Comparison of ENCODE assay signal across 8 mouse cellular contexts in genomic region chr9:44482552-44482951, GRCm38 (mm10). TPM values are rescaled to one million over a fixed set of nuclear protein-coding genes. Genes with fewer than 3 reads are reported as not detected.
DNase-seq lines count a peak whose midpoint lies in the region; ATAC-seq and TF ChIP-seq lines count a peak whose summit lies in the region.

Gene Bcl9l, plus strand, starts transcription at chr9:44482825.

- H3K36me3 ChIP-seq in forebrain, embryonic 13.5 days (ENCODE audit: poor library complexity, severe bottlenecking), result no peaks in the 10 kb centered on the region
- H3K36me3 ChIP-seq in heart, postnatal 0 days (replicated peaks; ENCODE audit: control insufficient read depth, insufficient read depth, low read length), result no peaks in the 10 kb centered on the region
- H3K36me3 ChIP-seq in liver, embryonic 16.5 days (ENCODE audit: control insufficient read depth, insufficient read depth), result no peaks in the 10 kb centered on the region
- no peaks in the 10 kb centered on the region for H3K36me3 ChIP-seq in neural tube, embryonic 12.5 days
- no peaks in the 10 kb centered on the region for H3K36me3 ChIP-seq in stomach, postnatal 0 days (ENCODE audit: control insufficient read depth, insufficient read depth, low read length)

- TF ChIP-seq CTCF in heart, postnatal 0 days (IDR thresholded peaks at IDR 0.05; ENCODE audit: low read depth), result peak; percentile 69
- TF ChIP-seq CTCF in stomach, postnatal 0 days (IDR thresholded peaks at IDR 0.05; ENCODE audit: low read depth), result peak; percentile 83

- no peak; the same call in 1 of the 2 replicates for TF ChIP-seq EP300 in heart, postnatal 0 days (IDR thresholded peaks at IDR 0.05; ENCODE audit: low read depth)
- no peak for TF ChIP-seq EP300 in stomach, postnatal 0 days (optimal IDR thresholded peaks at IDR 0.05)

- DNase-seq in CD8-positive naive resting alpha-beta T cell, adult 2 months (ENCODE audit: low read depth in 2 of 2, low spot score in 2 of 2), result peak; percentile 89 to 92
- peak; percentile 97 for DNase-seq in heart, postnatal 0 days (ENCODE audit: low spot score)
- DNase-seq in kidney, postnatal 4 days, result peak; percentile 97 to 98
- DNase-seq in stomach, postnatal 0 days (ENCODE audit: low spot score), result peak; percentile 96

- H3K27ac ChIP-seq in brown adipose tissue, adult 24 weeks (replicated peaks; ENCODE audit: low read depth, low read length), result peak within 1 kb of the TSS; percentile 91
- H3K27ac ChIP-seq in forebrain, embryonic 13.5 days, result peak within 1 kb of the TSS; percentile 99
- H3K27ac ChIP-seq in heart, postnatal 0 days (ENCODE audit: low read depth), result peak within 1 kb of the TSS; percentile 93
- peak within 1 kb of the TSS; percentile 61 for H3K27ac ChIP-seq in liver, embryonic 16.5 days (ENCODE audit: low read length)
- H3K27ac ChIP-seq in neural tube, embryonic 12.5 days, result peak within 1 kb of the TSS; percentile 92
- H3K27ac ChIP-seq in stomach, postnatal 0 days (replicated peaks), result peak within 1 kb of the TSS; percentile 98

- H3K9me3 ChIP-seq in forebrain, embryonic 13.5 days (replicated peaks), result no peaks in the 10 kb centered on the region
- H3K9me3 ChIP-seq in heart, postnatal 0 days (replicated peaks; ENCODE audit: control insufficient read depth, low read length), result no peaks in the 10 kb centered on the region
- no peaks in the 10 kb centered on the region for H3K9me3 ChIP-seq in liver, embryonic 16.5 days (replicated peaks; ENCODE audit: control insufficient read depth, low read length)
- no peaks in the 10 kb centered on the region for H3K9me3 ChIP-seq in neural tube, embryonic 12.5 days
- H3K9me3 ChIP-seq in stomach, postnatal 0 days (ENCODE audit: control insufficient read depth, low read length), result no peaks in the 10 kb centered on the region

- H3K4me3 ChIP-seq in brown adipose tissue, adult 24 weeks (ENCODE audit: insufficient read depth, low read depth, low read length), result peak within 1 kb of the TSS; percentile 97
- peak within 1 kb of the TSS; percentile 99 for H3K4me3 ChIP-seq in forebrain, embryonic 13.5 days
- H3K4me3 ChIP-seq in heart, postnatal 0 days (ENCODE audit: low read depth, low read length), result peak within 1 kb of the TSS; percentile 97
- H3K4me3 ChIP-seq in liver, embryonic 16.5 days (ENCODE audit: low read depth, low read length), result peak within 1 kb of the TSS; percentile 72
- H3K4me3 ChIP-seq in neural tube, embryonic 12.5 days, result peak within 1 kb of the TSS; percentile 97
- peak within 1 kb of the TSS; percentile 99 for H3K4me3 ChIP-seq in stomach, postnatal 0 days (ENCODE audit: low read depth, low read length)

- peak within 1 kb of the TSS; percentile 99 for H3K9ac ChIP-seq in forebrain, embryonic 13.5 days
- H3K9ac ChIP-seq in heart, postnatal 0 days (replicated peaks; ENCODE audit: low read depth, low read length), result peak within 1 kb of the TSS; percentile 94
- peak within 1 kb of the TSS; percentile 67 for H3K9ac ChIP-seq in liver, embryonic 16.5 days (ENCODE audit: low read depth, low read length)
- H3K9ac ChIP-seq in neural tube, embryonic 12.5 days, result peak within 1 kb of the TSS; percentile 97
- peak within 1 kb of the TSS; percentile 94 for H3K9ac ChIP-seq in stomach, postnatal 0 days (ENCODE audit: low read length)

- H3K27me3 ChIP-seq in forebrain, embryonic 13.5 days, result no peaks in the 10 kb centered on the region
- no peaks in the 10 kb centered on the region for H3K27me3 ChIP-seq in heart, postnatal 0 days (ENCODE audit: control insufficient read depth, insufficient read depth, low read length)
- H3K27me3 ChIP-seq in liver, embryonic 16.5 days (ENCODE audit: control insufficient read depth, insufficient read depth, low read depth, low read length), result peaks cover 62% of the 10 kb centered on the region
- H3K27me3 ChIP-seq in neural tube, embryonic 12.5 days (replicated peaks), result no peaks in the 10 kb centered on the region
- no peaks in the 10 kb centered on the region for H3K27me3 ChIP-seq in stomach, postnatal 0 days (ENCODE audit: control insufficient read depth, insufficient read depth, low read length)

- 0% methylated on average over 21 of the region's 31 CpGs for WGBS in forebrain, embryonic 13.5 days
- 0% methylated on average over 29 of the region's 31 CpGs for WGBS in heart, postnatal 0 days
- 0% methylated on average over 30 of the region's 31 CpGs for WGBS in liver, embryonic 16.5 days (ENCODE audit: insufficient replicate concordance)
- under 1% methylated on average over 30 of the region's 31 CpGs for WGBS in neural tube, embryonic 12.5 days
- WGBS in stomach, postnatal 0 days, result 0% methylated on average over 18 of the region's 31 CpGs

- peak within 1 kb of the TSS; percentile 99 for H3K4me2 ChIP-seq in forebrain, embryonic 13.5 days
- peak within 1 kb of the TSS; percentile 85 for H3K4me2 ChIP-seq in heart, postnatal 0 days (ENCODE audit: low read depth, low read length)
- peak within 1 kb of the TSS; percentile 57 for H3K4me2 ChIP-seq in liver, embryonic 16.5 days (ENCODE audit: low read depth, low read length)
- peak within 1 kb of the TSS; percentile 94 for H3K4me2 ChIP-seq in neural tube, embryonic 12.5 days (replicated peaks)
- H3K4me2 ChIP-seq in stomach, postnatal 0 days (replicated peaks; ENCODE audit: low read depth), result peak within 1 kb of the TSS; percentile 77

- ATAC-seq in forebrain, embryonic 13.5 days, result peak; percentile 78
- peak; percentile 57 for ATAC-seq in heart, postnatal 0 days (ENCODE audit: insufficient read depth, low read depth)
- ATAC-seq in liver, embryonic 16.5 days (ENCODE audit: low read depth), result peak; percentile 42
- ATAC-seq in neural tube, embryonic 12.5 days (ENCODE audit: low FRiP score, low read depth), result peak; percentile 58
- ATAC-seq in stomach, postnatal 0 days (ENCODE audit: low FRiP score, low TSS enrichment), result peak; percentile 48

- peaks cover 12% of the 10 kb centered on the region; the same call in 1 of the 2 replicates for H3K4me1 ChIP-seq in brown adipose tissue, adult 24 weeks (ENCODE audit: control insufficient read depth, insufficient read depth, insufficient read length, low read length)
- H3K4me1 ChIP-seq in forebrain, embryonic 13.5 days, result peaks cover 66% of the 10 kb centered on the region
- peaks cover 29% of the 10 kb centered on the region for H3K4me1 ChIP-seq in heart, postnatal 0 days (ENCODE audit: control insufficient read depth, insufficient read depth)
- H3K4me1 ChIP-seq in liver, embryonic 16.5 days (ENCODE audit: control insufficient read depth, low read depth, low read length), result peaks cover 28% of the 10 kb centered on the region
- peaks cover 62% of the 10 kb centered on the region for H3K4me1 ChIP-seq in neural tube, embryonic 12.5 days
- H3K4me1 ChIP-seq in stomach, postnatal 0 days (replicated peaks; ENCODE audit: control insufficient read depth, insufficient read depth), result peaks cover 14% of the 10 kb centered on the region; the same call in 1 of the 2 replicates

RNA-seq across cellular contexts. Expression of gene Bcl9l, which starts in this region (rescaled TPM):
- 19.2 and 24.4 TPM in 2 replicates for polyA plus RNA-seq in brown adipose tissue, adult 24 weeks (2012; ENCODE audit: insufficient read depth, insufficient read length, missing spikeins)
- 8.6 and 9.1 TPM in 2 replicates for polyA plus RNA-seq in forebrain, embryonic 13.5 days (2015; fragmentation: Nextera tagmentation; extraction: Ambion mirVana)
- 12.4 and 33.9 TPM in 2 replicates for total RNA-seq in heart, postnatal 0 days (2014; rRNA removed; ENCODE audit: low replicate concordance)
- 4.4 and 5.2 TPM in 2 replicates for polyA plus RNA-seq in heart, postnatal 0 days (2015; fragmentation: Nextera tagmentation; extraction: Ambion mirVana)
- polyA plus RNA-seq in liver, embryonic 16.5 days (2015; fragmentation: Nextera tagmentation; extraction: Ambion mirVana), result 2.2 TPM in 2 replicates
- 9.3 and 10.9 TPM in 2 replicates for polyA plus RNA-seq in neural tube, embryonic 12.5 days (2016; fragmentation: Nextera tagmentation; extraction: Ambion mirVana)
- 5.2 and 6.1 TPM in 2 replicates for polyA plus RNA-seq in stomach, postnatal 0 days (2015; fragmentation: Nextera tagmentation; extraction: Ambion mirVana)

Comparison
In these comparisons a context has a peak if more than half of its experiments do, and no peak if none do; other contexts are left out.
1. Peak in every context shown above with its lines: DNase-seq, ATAC-seq, H3K4me3 ChIP-seq and H3K27ac ChIP-seq.